Mouse (Mus musculus): ENCODE measurements around the gene Fam120b.

Fam120b gene

GRCm38 (mm10) chr17:15379741-15380526, 16.1 kb upstream of the Fam120b start:
- no peak for DNase-seq (ENCODE audit: low spot score)

- peak; percentile 74 for DNase-seq (ENCODE audit: low spot score)
These were observed 15.4 kb upstream of the Fam120b start for GRCm38 (mm10) chr17:15380641-15381051.

GRCm38 (mm10) chr17:15381092-15381860, 14.7 kb upstream of the Fam120b start:
- peak; percentile 58 for DNase-seq (ENCODE audit: low spot score)

- no peak for DNase-seq (ENCODE audit: low spot score)
These were observed 13.9 kb upstream of the Fam120b start for GRCm38 (mm10) chr17:15381869-15382660.

GRCm38 (mm10) chr17:15383360-15383759, 12.6 kb upstream of the Fam120b start:
- no peak for DNase-seq (ENCODE audit: low spot score)

GRCm38 (mm10) chr17:15388892-15389291, 7.1 kb upstream of the Fam120b start:
- no peak for DNase-seq (ENCODE audit: low spot score)

- no peak for DNase-seq (ENCODE audit: low spot score)
These were observed 6.6 kb upstream of the Fam120b start for GRCm38 (mm10) chr17:15389356-15389755.

GRCm38 (mm10) chr17:15401716-15402115, 5.7 kb downstream of the Fam120b start:
- DNase-seq (ENCODE audit: low spot score) = no peak

GRCm38 (mm10) chr17:15406576-15406975, 10.6 kb downstream of the Fam120b start:
- DNase-seq (ENCODE audit: low spot score) = no peak

GRCm38 (mm10) chr17:15409261-15409660, 13.3 kb downstream of the Fam120b start:
- DNase-seq (ENCODE audit: low spot score) = no peak

- no peak for DNase-seq (ENCODE audit: low spot score)
These were observed 14.9 kb downstream of the Fam120b start for GRCm38 (mm10) chr17:15410861-15411260.

GRCm38 (mm10) chr17:15416596-15417215, 20.7 kb downstream of the Fam120b start:
- no peak for DNase-seq (ENCODE audit: low spot score)

GRCm38 (mm10) chr17:15419534-15419933, 23.5 kb downstream of the Fam120b start:
- no peak for DNase-seq (ENCODE audit: low spot score)

- DNase-seq (ENCODE audit: low spot score) = no peak
These were observed 24.1 kb downstream of the Fam120b start for GRCm38 (mm10) chr17:15420021-15420603.

- DNase-seq (ENCODE audit: low spot score) = no peak
These were observed 25.4 kb downstream of the Fam120b start for GRCm38 (mm10) chr17:15421446-15421845.

GRCm38 (mm10) chr17:15422666-15423065, 26.7 kb downstream of the Fam120b start:
- DNase-seq (ENCODE audit: low spot score) = no peak

- no peak for DNase-seq (ENCODE audit: low spot score)
These were observed 27.2 kb downstream of the Fam120b start for GRCm38 (mm10) chr17:15423080-15423765.

GRCm38 (mm10) chr17:15425931-15426330, 29.9 kb downstream of the Fam120b start:
- no peak for DNase-seq (ENCODE audit: low spot score)

GRCm38 (mm10) chr17:15429451-15429850, 33.4 kb downstream of the Fam120b start:
- no peak for DNase-seq (ENCODE audit: low spot score)

GRCm38 (mm10) chr17:15429937-15430336, 33.9 kb downstream of the Fam120b start:
- DNase-seq (ENCODE audit: low spot score) = no peak

- no peak for DNase-seq (ENCODE audit: low spot score)
These were observed 35.1 kb downstream of the Fam120b start for GRCm38 (mm10) chr17:15431021-15431514.
